Mouse (Mus musculus) spleen, adult 10 weeks (tissue): ENCODE data around the gene Srpk1. TPM values are rescaled to one million over a fixed set of nuclear protein-coding genes. Genes with fewer than 3 reads are reported as not detected.

Source experiments
- polyA plus RNA-seq: library from polyadenylated mRNA; stranded (reverse); fragments of 350-450 nt; fragmentation: Illumina TruSeq; extraction: RNeasy Lipid Tissue Mini Kit (QIAGEN cat#74804); gene quantifications from one replicate; pipeline ENCODE4 v1.2.3, GENCODE M21; 2015; ENCODE audit warnings: low replicate concordance; ENCODE audit not compliant: insufficient read depth

Srpk1 gene
- polyA plus RNA-seq: 186 TPM

GRCm38 (mm10) chr17:28622300-28622759 lies at the start of gene Srpk1:
Srpk1 (minus strand) TSS chr17:28622709.

GRCm38 (mm10) chr17:28575244-28576125 lies 47.0 kb downstream of the Srpk1 start, which contains the start of gene Lhfpl5:
Lhfpl5 (plus strand) TSS chr17:28575641.

GRCm38 (mm10) chr17:28560598-28560997 lies 61.9 kb downstream of the Srpk1 start, which contains the start of gene Clps:
Clps (minus strand) TSS chr17:28560766.

GRCm38 (mm10) chr17:28549111-28549510 lies 73.4 kb downstream of the Srpk1 start, which contains the start of gene Clpsl2:
Clpsl2 (plus strand) TSS chr17:28549411.

Other genes with a start within 250 kb of the Srpk1 start
- 51.8 TPM for gene Fkbp5, start 105.2 kb downstream of the Srpk1 start, polyA plus RNA-seq
- 0.37 TPM for gene Armc12, start 91.9 kb downstream of the Srpk1 start, polyA plus RNA-seq
- gene Clpsl2, start 73.3 kb downstream of the Srpk1 start, polyA plus RNA-seq: not detected
- 5.0 TPM for gene Clps, start 61.9 kb downstream of the Srpk1 start, polyA plus RNA-seq
- gene Lhfpl5, start 47.1 kb downstream of the Srpk1 start, polyA plus RNA-seq: not detected
- gene Slc26a8, start 67.5 kb upstream of the Srpk1 start, polyA plus RNA-seq: 0.84 TPM
- 178 TPM for gene Mapk14, start 68.6 kb upstream of the Srpk1 start, polyA plus RNA-seq
- 3.3 TPM for gene AC170998.1, start 103.4 kb upstream of the Srpk1 start, polyA plus RNA-seq
- 1.0 TPM for gene Mapk13, start 146.6 kb upstream of the Srpk1 start, polyA plus RNA-seq
- 44.6 TPM for gene Brpf3, start 178.4 kb upstream of the Srpk1 start, polyA plus RNA-seq
- not detected for gene Pnpla1, start 235.7 kb upstream of the Srpk1 start, polyA plus RNA-seq